Mouse (Mus musculus) ovary, postnatal 10 days (tissue): ENCODE measurements around the gene Ascl4.

Source experiments
- DNase-seq: peaks from one replicate; pipeline ENCODE4 v3.0.0; 2022; ENCODE audit warnings: low spot score

Gene Ascl4

DNA sequence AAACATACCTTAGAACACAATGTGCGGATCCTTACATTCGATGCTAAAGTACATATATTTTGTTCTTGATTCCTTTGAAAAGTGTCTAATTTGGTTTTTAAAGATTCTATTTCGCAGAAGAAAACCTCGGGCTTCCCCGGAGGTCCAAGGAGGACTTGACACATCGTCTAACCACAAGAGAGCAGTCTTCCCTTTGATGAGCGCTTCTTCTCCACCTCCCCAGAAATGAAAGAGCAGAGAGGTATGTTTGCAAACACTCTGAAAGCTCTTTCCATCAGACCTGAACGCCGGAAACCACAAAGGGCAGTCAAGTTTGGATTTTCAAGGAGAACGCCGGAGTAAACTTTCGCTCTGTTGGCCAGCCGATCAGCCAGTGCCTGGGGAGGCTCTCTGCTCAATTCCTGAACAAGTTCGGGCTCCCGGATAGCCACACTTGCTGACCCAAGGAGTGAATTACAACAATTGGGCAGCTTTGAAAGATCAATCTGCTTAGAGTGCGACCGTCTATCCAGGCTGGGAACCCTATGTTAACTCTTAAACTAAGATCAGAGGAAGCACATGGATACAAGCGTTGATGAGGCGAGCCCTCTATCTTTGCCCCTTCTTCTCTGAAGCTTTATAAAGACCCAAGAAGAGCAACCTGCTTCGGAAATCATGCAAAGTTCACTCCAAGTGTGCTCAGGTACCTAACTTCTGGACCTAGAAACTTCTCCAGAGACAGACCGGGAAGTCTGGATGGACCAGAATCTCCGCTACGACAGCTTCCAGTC is at the start of gene Ascl4:
Ascl4 (plus strand) TSS at position 6 of the 770 bp plus-strand sequence.
- DNase-seq, result peak; percentile 5

DNA sequence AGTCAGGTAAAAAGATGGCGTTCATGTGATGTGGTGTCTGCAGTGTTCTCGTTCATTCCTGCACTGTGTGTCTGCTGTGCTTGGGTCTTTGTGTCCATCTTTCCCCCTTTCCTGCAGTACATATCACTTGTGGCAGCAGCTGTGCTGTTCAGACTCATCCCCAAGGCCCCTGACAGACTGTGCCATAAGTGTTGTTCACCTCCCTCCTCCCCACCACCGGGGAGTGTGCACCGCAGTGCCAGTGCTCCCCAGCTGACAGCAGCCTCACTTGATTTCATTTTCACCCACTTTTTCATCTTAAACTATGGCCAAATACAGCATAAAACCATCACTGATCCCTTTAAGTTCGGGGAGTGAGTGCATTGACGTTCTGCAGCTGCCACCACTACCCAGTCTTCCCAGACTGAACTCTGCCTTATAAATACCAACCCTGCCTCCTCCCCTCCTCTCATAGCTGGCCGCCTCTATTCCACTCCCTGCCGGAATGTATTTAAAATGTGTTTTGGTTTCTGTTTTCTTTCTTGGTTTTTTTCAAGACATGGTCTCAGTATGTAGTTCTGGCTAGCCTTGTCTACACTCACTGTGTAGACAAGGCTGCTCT is 47.5 kb upstream of the Ascl4 start:
- DNase-seq, result no peak

DNA sequence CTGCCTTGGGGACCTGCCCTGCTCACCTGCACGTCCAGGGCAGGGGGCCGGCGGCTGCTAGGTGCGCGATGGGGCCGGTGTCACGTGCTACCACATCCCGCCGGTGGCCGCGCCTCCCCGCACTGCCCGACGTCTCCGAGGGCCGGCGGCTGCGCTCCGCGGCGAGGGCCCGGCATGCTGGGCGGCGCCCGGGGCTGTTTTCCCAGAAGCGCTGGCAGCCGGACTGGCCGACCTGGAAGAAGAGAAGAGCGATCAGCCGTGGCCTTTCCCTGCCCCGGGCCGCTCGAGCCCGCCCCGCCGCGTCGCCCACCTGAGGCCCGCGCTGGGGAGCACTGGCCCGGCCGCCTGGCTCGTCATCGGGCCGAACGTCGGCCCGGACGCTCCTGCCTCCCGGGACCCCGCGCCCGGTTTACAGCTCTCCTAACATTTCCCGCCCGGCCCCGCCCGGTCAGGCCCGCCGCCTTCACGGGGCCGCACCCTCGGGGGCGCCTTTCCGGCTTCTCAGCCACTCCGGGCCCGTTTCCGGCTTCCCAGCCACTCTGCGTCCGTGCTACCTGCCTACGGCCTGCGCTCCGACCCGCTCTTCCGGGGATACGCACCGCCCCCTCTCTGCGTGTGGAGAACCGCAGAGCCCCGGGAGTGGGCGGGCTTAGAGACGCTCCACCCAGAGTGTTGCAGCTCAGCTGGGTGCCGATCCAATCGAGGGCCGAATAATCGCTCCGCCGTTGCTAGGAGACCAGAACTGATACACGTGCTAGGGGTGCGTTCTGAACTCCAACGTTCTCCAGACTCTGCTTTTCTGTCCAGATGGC is 10.8 kb upstream of the Ascl4 start, which contains the start of gene Prdm4:
Prdm4 (minus strand) TSS at position 645 of the 812 bp plus-strand sequence.
- peak; percentile 85 for DNase-seq

DNA sequence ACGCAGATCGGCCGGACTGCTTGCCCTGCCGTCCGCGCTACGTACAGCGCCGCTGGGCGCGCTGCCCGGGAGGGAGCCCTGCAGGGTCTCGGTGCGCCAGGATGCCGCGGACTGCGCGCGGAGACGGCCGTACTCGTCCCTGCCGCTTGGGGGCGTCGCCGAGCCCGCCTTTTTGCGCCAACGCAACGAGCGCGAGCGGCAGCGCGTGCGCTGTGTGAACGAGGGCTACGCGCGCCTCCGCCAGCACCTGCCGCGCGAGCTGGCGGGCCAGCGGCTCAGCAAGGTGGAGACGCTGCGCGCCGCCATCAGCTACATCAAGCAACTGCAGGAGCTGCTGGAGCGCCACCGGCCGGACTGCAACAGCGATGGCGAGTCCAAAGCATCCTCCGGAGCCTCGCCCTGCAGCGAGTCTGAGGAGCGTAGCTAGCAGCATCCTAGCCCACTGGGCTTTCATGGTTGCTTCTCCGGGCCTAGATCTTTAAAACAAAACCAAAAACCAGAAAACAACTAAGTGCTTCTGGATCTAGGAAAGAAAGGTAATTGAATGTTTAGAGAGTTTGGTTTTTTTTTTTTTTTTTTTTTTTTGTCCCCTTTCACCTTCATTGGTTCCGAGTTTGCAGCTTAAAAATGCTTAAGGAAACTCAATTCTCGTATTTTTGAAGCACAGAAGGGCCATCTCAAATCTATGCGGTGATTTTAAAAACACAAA is 1.2 kb downstream of the Ascl4 start:
- peak; percentile 40 for DNase-seq

DNA sequence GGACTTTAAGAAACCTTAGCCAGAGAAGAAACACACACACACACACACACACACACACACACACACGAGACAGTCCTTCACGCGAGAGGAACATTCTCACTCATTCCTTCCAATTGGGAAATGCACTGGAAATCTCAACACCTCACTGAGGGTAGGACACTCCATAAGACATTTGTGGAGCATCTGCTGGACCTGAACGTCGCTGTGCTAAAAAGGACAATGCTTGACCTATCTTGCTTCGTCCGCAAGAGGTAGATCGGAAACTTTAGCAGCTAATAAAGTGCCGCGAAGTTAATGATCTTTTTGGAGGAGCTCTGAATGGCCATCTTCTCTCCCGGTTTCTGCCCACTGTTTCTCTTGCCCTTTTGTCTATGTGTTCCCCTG is 1.7 kb downstream of the Ascl4 start:
- DNase-seq, result no peak

DNA sequence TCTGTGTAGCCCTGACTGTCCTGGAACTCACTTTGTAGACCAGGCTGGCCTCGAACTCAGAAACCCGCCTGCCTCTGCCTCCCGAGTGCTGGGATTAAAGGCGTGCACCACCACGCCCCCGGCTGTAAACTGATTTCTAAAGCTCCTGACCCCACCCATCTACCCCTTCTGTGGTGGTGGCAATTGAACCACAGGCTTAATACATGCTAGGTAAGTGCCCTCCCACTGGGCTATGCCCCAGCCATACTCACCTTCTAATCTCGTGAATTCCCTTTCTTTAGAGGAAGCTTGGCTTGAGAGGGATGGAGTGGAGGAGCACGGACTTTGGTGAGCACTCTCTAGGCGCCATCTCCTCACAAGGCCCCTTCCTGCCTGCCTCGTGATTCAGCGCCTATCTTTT is 2.5 kb downstream of the Ascl4 start:
- no peak for DNase-seq

DNA sequence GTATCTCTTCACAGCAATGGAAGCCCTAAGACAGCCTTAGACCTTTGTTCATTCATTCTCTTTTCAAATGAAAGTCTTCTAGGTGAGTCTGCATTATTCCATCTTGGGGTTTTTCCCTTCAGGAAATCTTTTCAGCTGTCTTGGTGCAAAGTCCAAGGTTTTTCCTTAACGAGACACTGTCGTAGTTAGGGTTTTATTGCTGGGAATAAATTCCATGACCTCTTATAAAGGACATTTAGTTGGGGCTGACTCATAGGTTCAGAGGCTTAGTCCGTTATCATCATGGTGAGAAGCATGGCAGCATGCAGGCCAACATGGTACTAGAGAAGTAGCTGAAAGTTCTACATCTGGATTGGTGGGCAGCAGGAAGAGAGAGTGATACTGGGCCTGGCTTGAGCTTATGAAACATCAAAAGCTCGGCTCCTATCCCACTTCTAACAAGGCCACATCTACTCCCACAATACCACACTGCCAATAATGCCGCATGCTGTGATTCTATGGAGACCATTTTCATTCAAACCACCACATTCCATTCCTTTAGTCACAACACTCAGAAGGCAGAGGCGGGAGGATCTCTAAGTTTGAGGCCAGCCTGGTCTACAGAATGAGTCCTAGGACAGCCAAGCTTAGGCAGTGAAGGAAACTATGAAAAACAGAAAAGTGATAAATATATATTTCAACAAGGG is 8.9 kb downstream of the Ascl4 start:
- DNase-seq, result no peak

DNA sequence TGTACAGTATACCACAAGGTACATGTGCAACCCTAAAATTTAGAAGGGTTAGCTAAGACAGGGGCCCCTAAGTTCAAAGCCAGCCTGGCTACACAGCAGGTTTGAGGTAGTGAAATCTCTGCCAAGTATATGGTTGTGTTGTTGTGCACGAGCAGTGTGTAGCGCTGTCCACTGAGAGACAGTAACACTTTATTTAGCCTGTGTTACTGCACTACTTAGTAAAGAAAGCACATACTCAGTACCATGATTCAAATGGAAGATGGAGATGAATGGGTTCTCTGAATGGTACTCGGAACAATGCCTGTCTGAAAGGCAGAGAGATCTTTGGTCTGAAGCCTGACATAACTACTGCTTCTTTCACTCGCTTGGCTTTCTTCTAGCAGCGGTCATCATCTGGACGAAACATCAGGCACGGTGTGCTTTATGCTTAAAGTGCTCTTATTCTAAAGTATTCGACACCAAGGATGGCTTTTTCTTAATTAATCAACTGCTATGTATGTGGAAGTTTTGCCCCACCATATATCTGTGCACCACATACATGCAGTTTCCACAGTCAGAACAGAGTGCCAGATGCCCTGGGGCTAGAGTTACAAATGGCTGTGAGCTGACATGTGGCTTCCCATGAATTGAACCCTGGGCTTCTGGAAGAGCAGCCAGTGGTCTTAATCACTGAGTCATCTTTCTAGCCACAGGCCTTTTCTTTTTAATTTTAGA is 21.2 kb downstream of the Ascl4 start:
- no peak for DNase-seq

DNA sequence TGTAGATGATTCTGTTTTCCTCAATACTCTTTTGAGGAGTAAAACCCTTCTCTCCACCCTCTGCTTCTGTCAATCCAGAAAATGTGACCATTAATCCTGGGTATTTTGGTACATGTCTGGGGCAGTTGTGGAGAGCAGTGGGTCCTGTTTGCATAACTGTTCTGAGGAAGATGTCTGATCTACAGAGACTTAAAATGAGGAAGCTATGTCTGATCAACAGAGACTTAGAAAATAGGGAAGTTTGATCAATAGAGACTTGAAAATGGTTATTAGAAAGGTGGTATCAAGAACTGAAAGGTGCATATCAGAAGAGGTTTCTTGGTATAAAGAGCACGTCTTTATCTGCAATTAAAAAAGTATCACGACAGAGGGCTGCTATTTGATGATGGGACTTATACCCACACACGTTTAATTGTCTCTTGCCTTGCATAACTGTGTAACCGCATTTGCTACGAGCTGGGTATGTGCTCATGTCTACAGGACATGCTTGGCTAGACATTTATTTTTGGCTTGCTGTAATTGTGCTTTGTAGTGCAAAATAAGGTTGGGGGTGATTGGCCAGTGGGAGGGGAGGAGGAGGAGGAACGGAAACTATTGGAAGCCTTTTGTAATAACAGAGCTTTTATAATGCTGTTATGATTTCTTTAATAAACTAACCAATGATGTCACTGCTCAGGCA is 24.4 kb downstream of the Ascl4 start:
- no peak for DNase-seq

DNA sequence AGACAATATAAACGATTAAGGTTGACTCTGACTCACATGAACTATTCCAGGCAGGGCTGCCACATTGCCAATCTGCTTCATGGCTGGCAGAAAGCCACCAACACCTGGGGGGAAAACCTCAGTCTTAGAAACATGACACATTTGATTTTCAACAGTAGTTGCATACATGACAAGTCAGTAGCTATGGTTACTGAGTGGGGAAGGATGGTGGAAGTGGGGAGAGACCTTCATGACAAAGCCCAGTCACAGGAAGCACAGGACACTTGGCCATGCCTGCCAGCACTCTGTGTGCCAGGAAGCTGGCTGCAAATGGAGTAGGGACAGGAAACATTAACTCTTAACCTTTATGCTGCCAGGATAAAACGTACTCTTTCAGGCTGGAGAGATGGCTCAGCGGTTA is 25.9 kb downstream of the Ascl4 start:
- no peak for DNase-seq

DNA sequence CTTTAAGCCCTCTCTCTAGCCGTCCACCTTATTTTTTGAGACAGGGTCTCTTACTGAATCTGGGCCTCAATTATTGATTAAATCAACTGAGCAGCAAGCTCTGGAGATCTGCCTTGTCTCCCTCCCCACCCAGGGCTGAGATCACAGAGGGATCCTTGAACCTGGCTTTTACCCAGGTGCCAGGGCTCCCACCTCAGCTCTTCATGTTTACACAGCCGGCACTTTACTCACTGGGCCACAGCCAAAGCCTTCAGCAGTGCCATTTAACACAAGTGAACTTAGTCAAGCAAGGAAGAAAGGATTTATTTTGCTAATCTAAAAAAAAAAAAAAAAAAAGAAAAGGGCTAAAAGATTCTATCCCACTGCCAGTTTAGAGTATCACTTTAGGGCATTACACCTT is 26.9 kb downstream of the Ascl4 start:
- DNase-seq, result no peak

DNA sequence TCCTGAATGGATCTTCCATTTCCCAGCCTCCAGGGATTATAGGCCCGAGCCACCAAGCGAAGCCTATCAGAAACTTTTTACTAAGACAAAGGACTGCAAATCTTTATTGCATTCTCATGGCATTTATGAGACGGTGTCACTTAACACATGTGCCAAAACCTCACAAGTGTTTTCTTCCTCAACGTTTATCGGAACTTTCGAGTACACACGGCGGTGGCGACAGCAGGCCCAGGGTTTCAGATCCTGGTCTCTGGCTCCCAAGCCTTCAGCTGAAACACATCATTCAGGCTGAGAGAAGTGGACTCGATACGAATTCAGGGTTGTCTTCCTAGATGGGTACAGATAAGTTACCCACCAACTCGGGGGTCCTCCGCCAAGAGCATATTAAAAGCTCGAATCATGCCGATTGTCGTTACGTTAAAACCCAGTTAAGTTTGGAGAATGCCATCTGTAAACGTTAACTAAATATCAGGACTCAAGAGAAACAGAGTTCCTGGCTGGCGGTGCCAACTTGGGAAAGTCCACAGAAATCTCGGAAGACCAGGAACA is 29.5 kb downstream of the Ascl4 start:
- no peak for DNase-seq

DNA sequence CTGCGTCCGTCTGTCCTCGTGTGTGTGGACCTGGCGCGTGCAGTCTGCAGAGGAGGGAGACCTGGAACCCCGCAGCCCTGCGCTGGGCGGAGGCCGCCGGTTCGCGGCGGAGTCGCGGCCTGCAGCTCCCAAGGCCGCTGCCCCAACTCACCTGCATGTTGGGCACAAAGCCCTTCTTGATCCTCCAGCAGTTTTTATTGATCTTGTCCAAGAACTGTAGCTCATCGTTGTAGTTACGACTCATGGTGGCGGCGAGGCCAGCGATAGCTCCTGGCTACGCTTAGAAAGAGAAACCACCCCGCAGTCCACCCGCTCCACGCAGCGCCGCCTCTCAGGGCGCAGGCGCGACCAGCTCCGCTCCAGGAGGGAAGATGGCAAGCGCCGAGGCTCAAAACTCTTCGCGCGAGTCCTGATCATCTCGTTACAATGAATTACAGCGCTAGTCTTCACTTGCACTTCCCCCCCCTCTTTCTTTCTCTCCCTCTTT is 30.0 kb downstream of the Ascl4 start, which contains the start of gene Rtcb:
Rtcb (minus strand) TSS at position 360 of the 487 bp plus-strand sequence.
- peak; percentile 98 for DNase-seq

DNA sequence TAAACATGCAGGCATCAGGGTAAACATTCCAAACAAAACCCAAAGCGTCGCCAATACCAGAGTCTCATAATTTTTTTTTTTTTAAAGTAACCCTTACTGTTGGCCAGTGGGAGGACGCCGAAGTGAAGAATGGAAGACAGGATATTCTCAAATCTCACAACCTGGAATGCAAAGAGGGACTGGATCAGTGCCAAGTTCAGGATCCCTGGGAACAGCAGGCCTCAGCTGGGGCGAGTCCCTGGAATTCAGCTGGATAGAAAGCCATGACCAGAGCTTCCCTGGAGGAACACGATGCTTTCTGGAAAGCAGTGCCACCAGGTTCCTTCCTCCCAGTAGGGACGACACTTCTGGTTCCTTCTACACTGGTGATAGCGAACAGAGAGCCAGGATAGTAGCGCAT is 35.4 kb downstream of the Ascl4 start:
- DNase-seq, result no peak

DNA sequence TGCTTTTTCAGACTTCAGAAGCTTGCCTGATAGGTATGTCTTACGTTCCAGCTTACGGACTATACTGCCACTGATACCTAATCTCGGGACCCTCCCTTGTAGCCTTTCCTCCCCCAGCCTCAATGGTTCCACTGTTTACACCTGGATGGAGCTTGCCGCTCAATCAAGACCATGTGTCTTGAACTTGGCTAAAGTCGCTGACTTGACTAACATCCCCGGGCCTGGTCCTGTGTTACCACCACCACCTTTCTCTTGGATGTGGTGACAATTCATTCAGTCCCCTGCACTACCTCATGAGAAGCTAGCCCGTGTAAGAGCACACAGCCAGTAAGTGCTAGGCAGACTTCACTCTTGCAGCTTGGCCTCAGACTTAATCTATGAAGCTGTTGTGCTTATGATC is 36.8 kb downstream of the Ascl4 start:
- DNase-seq, result no peak

DNA sequence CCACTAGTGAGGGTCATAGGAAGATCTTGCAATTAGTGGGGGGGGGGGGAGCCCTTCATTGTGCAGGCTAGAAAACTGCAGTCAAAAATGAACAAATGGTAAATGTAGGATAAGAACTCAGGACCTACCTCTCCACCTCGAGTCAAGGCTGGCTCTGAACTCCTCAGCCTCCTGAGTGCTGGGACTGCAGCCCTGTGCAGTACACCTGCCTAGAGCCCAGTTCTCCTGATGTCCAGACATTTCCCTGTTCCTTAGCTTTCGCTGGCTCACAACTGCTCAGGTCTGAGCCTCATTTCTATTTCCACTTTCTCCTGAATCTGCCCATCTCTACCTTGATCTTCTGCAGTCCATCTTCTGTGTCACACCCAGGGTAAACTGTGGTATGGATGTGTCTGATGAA is 39.0 kb downstream of the Ascl4 start:
- no peak for DNase-seq

DNA sequence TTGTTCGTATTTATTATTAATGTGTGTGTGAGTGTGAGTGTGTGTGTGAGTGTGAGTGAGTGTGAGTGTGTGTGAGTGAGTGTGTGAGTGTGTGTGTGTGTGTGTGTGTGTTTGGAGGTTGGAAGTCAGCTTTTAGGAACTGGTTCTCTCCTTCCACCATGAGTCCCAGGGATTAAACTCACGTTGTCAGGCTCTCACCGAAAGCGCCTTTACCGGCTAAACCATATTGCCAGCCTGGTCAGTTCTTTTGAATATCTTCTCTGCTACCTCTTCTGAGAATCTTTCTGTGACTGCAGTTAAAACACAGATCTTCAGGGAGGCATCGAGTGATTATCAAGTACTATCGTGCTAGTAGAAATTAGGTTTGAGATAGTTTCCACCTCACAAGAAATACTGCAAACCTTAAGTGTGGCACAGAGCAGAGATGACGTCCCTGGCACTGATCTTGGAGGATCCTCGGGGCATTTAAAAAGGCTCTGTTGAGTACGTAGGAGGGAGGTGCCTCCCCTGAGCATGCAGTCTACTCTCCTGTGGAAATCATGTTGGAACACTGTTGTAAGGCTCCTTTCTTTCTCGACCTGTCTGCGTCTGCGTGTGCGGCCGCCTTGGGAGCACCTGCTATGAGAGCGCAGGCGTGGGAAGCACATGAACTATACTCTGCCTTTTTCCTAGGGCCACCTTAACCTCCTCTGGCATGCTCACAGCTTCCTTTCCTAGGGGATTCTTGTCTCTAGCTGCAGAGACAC is 40.1 kb downstream of the Ascl4 start:
- no peak for DNase-seq

DNA sequence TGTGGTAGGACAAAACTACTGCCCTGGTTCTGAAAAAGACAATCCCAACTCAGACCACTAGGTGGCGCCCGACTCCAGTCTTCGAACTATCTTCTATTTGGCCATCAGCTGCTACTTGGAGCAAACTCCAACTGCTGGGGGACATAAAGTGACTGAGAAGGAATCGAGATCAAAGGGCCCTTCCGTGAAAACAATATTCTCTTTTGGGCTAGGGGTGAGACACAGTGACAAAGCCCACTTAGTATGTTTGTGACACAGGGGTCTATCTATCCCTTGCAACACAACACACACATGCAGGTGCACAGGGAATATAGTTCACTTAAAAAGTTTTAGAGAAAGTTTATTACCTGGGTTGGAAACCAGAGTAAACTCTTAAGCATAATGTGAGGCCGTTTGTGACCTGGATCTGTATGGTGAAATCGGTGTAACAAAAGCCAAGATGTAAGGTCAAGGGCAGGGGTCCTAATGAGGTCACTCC is 40.7 kb downstream of the Ascl4 start:
- peak; percentile 73 for DNase-seq

DNA sequence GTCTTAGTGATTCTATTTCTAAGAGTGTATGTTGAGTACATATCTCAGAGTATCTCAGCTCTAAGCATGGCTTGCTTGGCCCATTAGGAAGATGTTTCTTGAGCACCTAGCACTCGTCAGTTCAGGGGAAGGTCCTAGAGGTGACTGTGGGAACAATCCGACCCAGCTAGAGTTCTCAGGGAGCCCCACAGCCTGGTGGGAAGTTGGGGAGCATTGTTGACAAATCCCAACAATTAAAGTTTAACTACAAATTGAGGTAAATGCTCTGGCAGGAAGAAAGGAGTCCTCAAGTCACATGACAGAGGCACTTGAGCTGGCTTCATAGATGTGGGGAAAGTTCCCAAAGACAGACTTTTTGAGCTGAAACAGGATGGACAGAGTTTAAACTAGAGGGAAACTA is 41.2 kb downstream of the Ascl4 start:
- DNase-seq, result no peak
